Comparison of ENCODE assay signal across 8 mouse cellular contexts in the genomic region with DNA sequence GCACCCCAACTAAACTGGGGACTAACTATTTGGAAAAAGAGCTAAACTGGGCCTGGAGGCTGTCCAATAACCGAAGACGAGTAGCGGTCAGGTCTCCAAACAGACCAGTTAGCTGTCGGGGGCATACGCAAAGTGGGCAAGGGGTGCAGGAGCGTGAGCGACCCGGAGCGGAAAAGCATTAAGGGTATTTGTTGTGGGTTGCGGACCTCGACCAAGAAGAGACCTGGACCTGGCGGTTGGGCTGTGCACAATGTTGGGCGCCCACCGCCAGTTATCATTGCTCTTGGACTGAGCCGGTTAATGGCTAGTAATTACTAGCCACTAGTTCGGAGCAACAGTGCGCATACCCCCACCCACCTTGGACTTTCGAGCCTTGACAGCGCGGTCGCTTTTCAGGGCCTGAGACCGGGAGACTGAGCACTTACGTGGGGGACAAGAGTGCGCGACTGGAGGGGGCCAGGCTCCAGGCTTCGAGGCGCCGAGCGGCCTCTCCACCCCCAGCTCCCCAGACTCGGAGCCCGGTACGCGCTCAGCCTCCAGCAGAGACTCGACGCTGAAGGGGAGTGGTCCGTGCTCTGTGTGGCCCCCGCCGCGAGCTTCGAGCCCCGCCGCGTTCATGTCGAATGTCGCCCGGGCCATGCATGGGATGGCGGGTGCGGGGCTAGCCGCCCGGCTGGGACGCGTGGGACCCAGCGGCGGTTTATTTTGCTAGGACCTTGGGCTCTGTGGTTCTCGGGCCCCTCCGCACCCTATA. TPM values are rescaled to one million over a fixed set of nuclear protein-coding genes. Genes with fewer than 3 reads are reported as not detected.
DNase-seq lines count a peak whose midpoint lies in the region; ATAC-seq and TF ChIP-seq lines count a peak whose summit lies in the region.

A gene (minus strand): TSS at position 729 of the 754 bp plus-strand sequence.

- no peaks in the 10 kb centered on the region for H3K9me3 ChIP-seq in kidney, postnatal 0 days (replicated peaks; ENCODE audit: low read length)
- H3K9me3 ChIP-seq in intestine, embryonic 14.5 days (ENCODE audit: control insufficient read depth, low read length): no peaks in the 10 kb centered on the region
- H3K9me3 ChIP-seq in neural tube, embryonic 12.5 days: no peaks in the 10 kb centered on the region

- no peak within 1 kb of the TSS for H3K27ac ChIP-seq in kidney, postnatal 0 days
- H3K27ac ChIP-seq in intestine, embryonic 14.5 days (ENCODE audit: low read depth): no peak within 1 kb of the TSS
- peak within 1 kb of the TSS; percentile 42; the same call in 1 of the 2 replicates for H3K27ac ChIP-seq in neural tube, embryonic 12.5 days

- no peak for TF ChIP-seq CTCF in kidney, postnatal 0 days (IDR thresholded peaks at IDR 0.05; ENCODE audit: low read depth)

- no peaks in the 10 kb centered on the region for H3K36me3 ChIP-seq in kidney, postnatal 0 days (ENCODE audit: insufficient read depth, low read length)
- H3K36me3 ChIP-seq in intestine, embryonic 14.5 days (ENCODE audit: control insufficient read depth, insufficient read depth, low read length): no peaks in the 10 kb centered on the region
- H3K36me3 ChIP-seq in neural tube, embryonic 12.5 days: no peaks in the 10 kb centered on the region

- no peak for DNase-seq in kidney, postnatal 0 days (ENCODE audit: low spot score)
- DNase-seq in kidney, postnatal 25 days: no peak
- peak; percentile 51 for DNase-seq in embryo, embryonic 10 days (ENCODE audit: low spot score)
- peak; percentile 71 for DNase-seq in intestine, embryonic 14.5 days (ENCODE audit: low spot score)
- DNase-seq in frontal cortex, postnatal 36 days (ENCODE audit: low spot score in 2 of 2): no peak
- DNase-seq in kidney, adult 9 months: no peak
- DNase-seq in left cerebral cortex, postnatal 25 days (ENCODE audit: low spot score in 2 of 2): no peak

- H3K4me1 ChIP-seq in kidney, postnatal 0 days (replicated peaks; ENCODE audit: insufficient read depth, low read length): peaks cover 12% of the 10 kb centered on the region; the same call in 1 of the 2 replicates
- H3K4me1 ChIP-seq in intestine, embryonic 14.5 days (replicated peaks; ENCODE audit: control insufficient read depth, insufficient read depth, low read length): peaks cover 5% of the 10 kb centered on the region; the same call in 1 of the 2 replicates
- H3K4me1 ChIP-seq in neural tube, embryonic 12.5 days: peaks cover 33% of the 10 kb centered on the region

- no peak within 1 kb of the TSS for H3K9ac ChIP-seq in kidney, postnatal 0 days (ENCODE audit: low read depth, low read length)
- no peak within 1 kb of the TSS for H3K9ac ChIP-seq in intestine, embryonic 14.5 days (ENCODE audit: low read length)
- peak within 1 kb of the TSS; percentile 61 for H3K9ac ChIP-seq in neural tube, embryonic 12.5 days

- H3K4me2 ChIP-seq in kidney, postnatal 0 days (ENCODE audit: low read length): peak within 1 kb of the TSS; percentile 65
- peak within 1 kb of the TSS; percentile 56 for H3K4me2 ChIP-seq in intestine, embryonic 14.5 days (ENCODE audit: low read length)
- H3K4me2 ChIP-seq in neural tube, embryonic 12.5 days (replicated peaks): peak within 1 kb of the TSS; percentile 68

- peak; percentile 49; the same call in 1 of the 2 replicates for ATAC-seq in kidney, postnatal 0 days (replicated peaks; ENCODE audit: low FRiP score, low read depth)
- peak; percentile 41; the same call in 1 of the 2 replicates for ATAC-seq in intestine, embryonic 14.5 days (replicated peaks; ENCODE audit: low FRiP score, low TSS enrichment, low read depth)
- peak; percentile 45 for ATAC-seq in neural tube, embryonic 12.5 days (ENCODE audit: low FRiP score, low read depth)

- WGBS in kidney, postnatal 0 days: under 1% methylated on average over 56 of the region's 56 CpGs
- 1% methylated on average over 56 of the region's 56 CpGs for WGBS in intestine, embryonic 14.5 days
- WGBS in neural tube, embryonic 12.5 days: under 1% methylated on average over 56 of the region's 56 CpGs

- H3K4me3 ChIP-seq in kidney, postnatal 0 days (replicated peaks; ENCODE audit: low read depth, low read length): peak within 1 kb of the TSS; percentile 27
- H3K4me3 ChIP-seq in intestine, embryonic 14.5 days (ENCODE audit: low read depth, low read length): peak within 1 kb of the TSS; percentile 37
- H3K4me3 ChIP-seq in neural tube, embryonic 12.5 days: peak within 1 kb of the TSS; percentile 56

- peaks cover 65% of the 10 kb centered on the region for H3K27me3 ChIP-seq in kidney, postnatal 0 days (ENCODE audit: insufficient read depth, low read length)
- H3K27me3 ChIP-seq in intestine, embryonic 14.5 days (replicated peaks; ENCODE audit: control insufficient read depth, insufficient read depth, low read length): peaks cover 90% of the 10 kb centered on the region
- peaks cover 53% of the 10 kb centered on the region for H3K27me3 ChIP-seq in neural tube, embryonic 12.5 days (replicated peaks)

- intact Hi-C loops in left cerebral cortex, postnatal 25 days (cut with DNase I): no loop called here

RNA-seq across cellular contexts. Expression of the gene that starts here (rescaled TPM):
- polyA plus RNA-seq in kidney, postnatal 0 days (2015; fragmentation: Nextera tagmentation; extraction: Ambion mirVana): not detected in 2 replicates
- polyA plus RNA-seq in intestine, embryonic 14.5 days (2014; fragmentation: Nextera tagmentation; extraction: Ambion mirVana): not detected in 2 replicates
- 81.6 and 95.9 TPM in 2 replicates for polyA plus RNA-seq in neural tube, embryonic 12.5 days (2016; fragmentation: Nextera tagmentation; extraction: Ambion mirVana)
- under 1 TPM in 1 of 2 experiments, not detected in 1; 0.23 TPM for total RNA-seq in left cerebral cortex, postnatal 25 days (2021)

Comparison
In these comparisons a context has a peak if more than half of its experiments do, and no peak if none do; other contexts are left out.
1. RNA of the gene that starts here (polyA plus RNA-seq): 81.6 to 95.9 TPM in neural tube, embryonic 12.5 days; not detected in kidney, postnatal 0 days and not detected in intestine, embryonic 14.5 days; every median in the first group is over 10 times any median in the second.
2. Peak in ATAC-seq, H3K4me3 ChIP-seq and H3K4me2 ChIP-seq in kidney, postnatal 0 days; RNA of the gene not detected or under 1 TPM.
3. Peak in DNase-seq, ATAC-seq, H3K4me3 ChIP-seq and H3K4me2 ChIP-seq in intestine, embryonic 14.5 days; RNA of the gene not detected or under 1 TPM.
4. Peak in every context shown above with its lines, with median percentiles within 50 percentile points of each other: ATAC-seq, H3K4me2 ChIP-seq and H3K4me3 ChIP-seq.